Comparison of ENCODE assay signal across 17 mouse cellular contexts in the genomic region with DNA sequence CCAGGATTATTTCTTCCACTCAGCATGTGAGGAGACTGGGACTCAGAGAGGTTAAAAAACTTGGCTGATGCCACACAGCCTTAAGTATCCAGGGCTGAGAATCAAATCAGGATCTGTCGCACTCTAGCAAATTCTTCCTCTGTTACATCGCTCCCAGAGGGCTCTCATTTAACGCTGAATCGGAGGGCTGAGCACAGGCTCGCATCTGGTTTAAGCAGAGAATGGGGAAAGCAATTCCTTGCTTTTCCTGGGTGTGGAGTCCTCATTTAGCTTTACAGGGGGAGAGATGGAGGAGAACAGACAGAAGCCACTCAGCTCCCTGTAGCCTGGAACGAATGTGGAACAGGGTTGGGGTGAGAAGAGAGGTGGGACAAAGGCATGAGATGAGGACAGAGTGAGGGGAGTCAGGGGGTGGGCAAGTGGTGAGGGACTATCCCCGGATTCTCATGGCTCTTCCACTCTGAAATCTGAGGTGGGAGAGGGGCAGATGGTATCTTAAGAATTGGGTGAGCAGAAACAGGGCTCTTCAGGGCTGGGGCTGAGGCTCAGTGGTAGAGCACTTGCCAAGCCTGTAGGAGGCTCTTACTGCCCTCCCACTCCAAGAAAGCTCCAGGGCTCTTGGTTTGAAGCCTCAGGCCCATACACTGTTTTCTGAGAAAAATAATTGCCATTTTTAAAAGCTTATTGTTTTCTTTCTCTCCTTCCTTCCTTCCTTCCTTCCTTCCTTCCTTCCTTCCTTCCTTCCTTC. TPM values are rescaled to one million over a fixed set of nuclear protein-coding genes. Genes with fewer than 3 reads are reported as not detected.
A peak's percentile ranks its signal among the peaks of the same experiment; 100 is the strongest.
DNase-seq lines count a peak whose midpoint lies in the region; ATAC-seq and TF ChIP-seq lines count a peak whose summit lies in the region.
"Had no signal": no experiment of that assay in that cellular context is flagged by ENCODE, and none has a peak within 500 bp of the region (broad histone marks: within the 10 kb centered on the region; RNA-seq: fewer than 3 reads in every experiment).

No protein-coding gene starts in this region.

- ATAC-seq in midbrain, embryonic 11.5 days (ENCODE audit: low FRiP score): no peak
- ATAC-seq in midbrain, embryonic 13.5 days: no peak
- no peak for ATAC-seq in embryonic facial prominence, embryonic 12.5 days (ENCODE audit: insufficient number of reproducible peaks, insufficient read depth, low FRiP score, low TSS enrichment)
- no peak for ATAC-seq in intestine, postnatal 0 days
- ATAC-seq: liver, postnatal 0 days had no signal

- WGBS in midbrain, embryonic 11.5 days: 29% methylated on average over 7 of the region's 7 CpGs
- 23% methylated on average over 7 of the region's 7 CpGs for WGBS in midbrain, embryonic 13.5 days
- WGBS in embryonic facial prominence, embryonic 12.5 days: 17% methylated on average over 7 of the region's 7 CpGs
- 55% methylated on average over 7 of the region's 7 CpGs for WGBS in intestine, postnatal 0 days

- H3K27me3 ChIP-seq in midbrain, embryonic 11.5 days (ENCODE audit: control insufficient read depth, insufficient read depth, low read length): peaks cover 6% of the 10 kb centered on the region; the same call in 1 of the 2 replicates
- H3K27me3 ChIP-seq in midbrain, embryonic 13.5 days: peaks cover 21% of the 10 kb centered on the region
- peaks cover 17% of the 10 kb centered on the region for H3K27me3 ChIP-seq in embryonic facial prominence, embryonic 12.5 days
- peaks cover 22% of the 10 kb centered on the region for H3K27me3 ChIP-seq in intestine, postnatal 0 days (replicated peaks; ENCODE audit: control insufficient read depth, insufficient read depth, low read length)

- no peak for DNase-seq in gastrocnemius, adult 2 months
- DNase-seq in gastrocnemius, postnatal 10 days: no peak
- no peak for DNase-seq in midbrain, embryonic 11.5 days (ENCODE audit: low spot score, missing footprints)
- DNase-seq in cerebellum, adult 18-20 months: no peak
- DNase-seq: adrenal gland, adult 8-10 months; cerebellum, adult 9-10 months; heart, adult 2 months; kidney, adult 9 months; liver, postnatal 0 days; lung, postnatal 36 days; right cerebral cortex, postnatal 25 days had no signal

- H3K9me3 ChIP-seq in midbrain, embryonic 11.5 days (ENCODE audit: control insufficient read depth, low read length): no peaks in the 10 kb centered on the region
- H3K9me3 ChIP-seq in midbrain, embryonic 13.5 days: no peaks in the 10 kb centered on the region
- no peaks in the 10 kb centered on the region for H3K9me3 ChIP-seq in embryonic facial prominence, embryonic 12.5 days
- H3K9me3 ChIP-seq in intestine, postnatal 0 days (ENCODE audit: control insufficient read depth): no peaks in the 10 kb centered on the region

- H3K4me2 ChIP-seq in midbrain, embryonic 11.5 days: no peak overlapping the region
- no peak overlapping the region for H3K4me2 ChIP-seq in midbrain, embryonic 13.5 days (replicated peaks)
- H3K4me2 ChIP-seq in embryonic facial prominence, embryonic 12.5 days (replicated peaks): no peak overlapping the region
- no peak overlapping the region for H3K4me2 ChIP-seq in intestine, postnatal 0 days (replicated peaks; ENCODE audit: low read depth)

- no peak overlapping the region for H3K9ac ChIP-seq in midbrain, embryonic 11.5 days (ENCODE audit: low read length)
- no peak overlapping the region for H3K9ac ChIP-seq in midbrain, embryonic 13.5 days (replicated peaks)
- no peak overlapping the region for H3K9ac ChIP-seq in embryonic facial prominence, embryonic 12.5 days
- H3K9ac ChIP-seq in intestine, postnatal 0 days (ENCODE audit: low read depth, low read length): no peak overlapping the region
- H3K9ac ChIP-seq: liver, postnatal 0 days had no signal

- H3K36me3 ChIP-seq in midbrain, embryonic 11.5 days (ENCODE audit: control insufficient read depth, insufficient read depth, low read length): no peaks in the 10 kb centered on the region
- H3K36me3 ChIP-seq in midbrain, embryonic 13.5 days: no peaks in the 10 kb centered on the region
- no peaks in the 10 kb centered on the region for H3K36me3 ChIP-seq in embryonic facial prominence, embryonic 12.5 days
- no peaks in the 10 kb centered on the region for H3K36me3 ChIP-seq in intestine, postnatal 0 days (ENCODE audit: control insufficient read depth, insufficient read depth)

- peaks cover 43% of the 10 kb centered on the region for H3K4me1 ChIP-seq in midbrain, embryonic 11.5 days (ENCODE audit: control insufficient read depth, insufficient read depth, low read length)
- H3K4me1 ChIP-seq in midbrain, embryonic 13.5 days (replicated peaks): peaks cover 65% of the 10 kb centered on the region
- peaks cover 60% of the 10 kb centered on the region for H3K4me1 ChIP-seq in embryonic facial prominence, embryonic 12.5 days
- no peaks in the 10 kb centered on the region for H3K4me1 ChIP-seq in intestine, postnatal 0 days (replicated peaks; ENCODE audit: control insufficient read depth, insufficient read depth, low read length)

- intact Hi-C loops in gastrocnemius, adult 2 months (cut with DNase I): no loop called here

- no peak for TF ChIP-seq CTCF in gastrocnemius, adult 2 months (IDR thresholded peaks at IDR 0.05)
- no peak for TF ChIP-seq CTCF in intestine, postnatal 0 days (IDR thresholded peaks at IDR 0.05; ENCODE audit: low read depth)

- peak overlapping the region; percentile 35; the same call in 1 of the 2 replicates for H3K27ac ChIP-seq in gastrocnemius, adult 2 months
- H3K27ac ChIP-seq in midbrain, embryonic 11.5 days (ENCODE audit: low read depth, low read length): 0 out of 2 replicates have a peak overlapping the region, but pooled peaks have one; percentile 9
- no peak overlapping the region for H3K27ac ChIP-seq in midbrain, embryonic 13.5 days
- H3K27ac ChIP-seq in embryonic facial prominence, embryonic 12.5 days: peak overlapping the region; percentile 58
- H3K27ac ChIP-seq in intestine, postnatal 0 days (ENCODE audit: low read depth, low read length): no peak overlapping the region
- H3K27ac ChIP-seq: heart, adult 2 months had no signal

- H3K4me3 ChIP-seq in gastrocnemius, adult 2 months: no peak overlapping the region
- no peak overlapping the region for H3K4me3 ChIP-seq in midbrain, embryonic 11.5 days (ENCODE audit: low read depth, low read length)
- no peak overlapping the region for H3K4me3 ChIP-seq in midbrain, embryonic 13.5 days (replicated peaks)
- H3K4me3 ChIP-seq in embryonic facial prominence, embryonic 12.5 days: no peak overlapping the region
- no peak overlapping the region for H3K4me3 ChIP-seq in intestine, postnatal 0 days (ENCODE audit: low read depth, low read length)
- H3K4me3 ChIP-seq: heart, adult 2 months had no signal

RNA-seq across cellular contexts. Expression of a gene that starts 4.2 kb away (rescaled TPM):
- 10 to 100 TPM in 1 of 2 experiments, 1 to 10 TPM in 1; 8.0 to 13.0 TPM for total RNA-seq in gastrocnemius, adult 2 months (2021)
- total RNA-seq in gastrocnemius, postnatal 10 days (2021): 10 to 100 TPM; 39.3 to 45.7 TPM
- 19.4 and 24.3 TPM in 2 replicates for polyA plus RNA-seq in midbrain, embryonic 11.5 days (2014; fragmentation: Nextera tagmentation; extraction: Ambion mirVana)
- polyA plus RNA-seq in midbrain, embryonic 13.5 days (2015; fragmentation: Nextera tagmentation; extraction: Ambion mirVana): 15.1 and 17.9 TPM in 2 replicates
- 12.6 and 14.5 TPM in 2 replicates for polyA plus RNA-seq in embryonic facial prominence, embryonic 12.5 days (2016; fragmentation: Nextera tagmentation; extraction: Ambion mirVana)
- 2.9 and 3.1 TPM in 2 replicates for polyA plus RNA-seq in intestine, postnatal 0 days (2015; fragmentation: Nextera tagmentation; extraction: Ambion mirVana)

RNA-seq across cellular contexts. Expression of a gene that starts 25.2 kb away (rescaled TPM):
- total RNA-seq in gastrocnemius, adult 2 months (2021): not detected
- total RNA-seq in gastrocnemius, postnatal 10 days (2021): under 1 TPM in 1 of 2 experiments, not detected in 1; 0.14 TPM
- 0.12 and 0.23 TPM in 2 replicates for polyA plus RNA-seq in midbrain, embryonic 11.5 days (2014; fragmentation: Nextera tagmentation; extraction: Ambion mirVana)
- polyA plus RNA-seq in midbrain, embryonic 13.5 days (2015; fragmentation: Nextera tagmentation; extraction: Ambion mirVana): 0.18 and 0.94 TPM in 2 replicates
- polyA plus RNA-seq in embryonic facial prominence, embryonic 12.5 days (2016; fragmentation: Nextera tagmentation; extraction: Ambion mirVana): 0.47 and 0.67 TPM in 2 replicates
- polyA plus RNA-seq in intestine, postnatal 0 days (2015; fragmentation: Nextera tagmentation; extraction: Ambion mirVana): not detected in 2 replicates
- total RNA-seq: adrenal gland, adult 8-10 months; gastrocnemius, adult 8-10 months; heart, adult 2 months had no signal
- polyA plus RNA-seq: C2C12; heart, embryonic 16.5 days had no signal

RNA-seq across cellular contexts. Expression of a gene that starts 30.9 kb away (rescaled TPM):
- 1 to 10 TPM; 5.0 to 10.0 TPM for total RNA-seq in gastrocnemius, adult 2 months (2021)
- 10 to 100 TPM; 27.6 to 40.5 TPM for total RNA-seq in gastrocnemius, postnatal 10 days (2021)
- 15.9 and 18.1 TPM in 2 replicates for polyA plus RNA-seq in midbrain, embryonic 11.5 days (2014; fragmentation: Nextera tagmentation; extraction: Ambion mirVana)
- polyA plus RNA-seq in midbrain, embryonic 13.5 days (2015; fragmentation: Nextera tagmentation; extraction: Ambion mirVana): 6.8 and 7.8 TPM in 2 replicates
- polyA plus RNA-seq in embryonic facial prominence, embryonic 12.5 days (2016; fragmentation: Nextera tagmentation; extraction: Ambion mirVana): 49.4 and 50.9 TPM in 2 replicates
- polyA plus RNA-seq in intestine, postnatal 0 days (2015; fragmentation: Nextera tagmentation; extraction: Ambion mirVana): 25.0 and 25.8 TPM in 2 replicates

Comparison
In these comparisons a context has a peak if more than half of its experiments do, and no peak if none do; other contexts are left out.
1. H3K27ac ChIP-seq: peak in gastrocnemius, adult 2 months (single experiment), midbrain, embryonic 11.5 days (single experiment) and embryonic facial prominence, embryonic 12.5 days (single experiment); none in midbrain, embryonic 13.5 days (single experiment) and intestine, postnatal 0 days (single experiment).